In the genomic region with DNA sequence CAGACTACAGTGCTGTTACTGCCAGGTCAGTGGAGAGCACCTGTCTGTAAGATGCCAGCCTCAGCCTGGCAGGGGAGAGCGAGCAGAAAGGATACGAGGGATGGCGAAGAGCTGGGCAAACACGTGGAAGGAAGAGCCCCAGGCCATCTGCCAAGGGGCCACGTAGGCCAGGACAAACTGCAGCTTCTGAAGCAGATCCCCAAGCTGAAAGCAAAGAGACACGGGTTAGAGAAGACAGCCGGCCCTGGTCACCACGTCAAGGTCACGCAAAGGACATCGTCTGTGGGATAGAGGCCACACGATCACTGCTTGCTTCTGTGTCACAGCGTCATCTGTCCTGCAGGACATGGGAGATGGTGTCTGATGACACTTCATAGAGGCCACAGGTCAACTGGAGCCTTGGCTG, we compare ENCODE assay signal across 15 mouse cellular contexts.
DNase-seq lines count a peak whose midpoint lies in the region; ATAC-seq lines count a peak whose summit lies in the region.
"Had no signal": no experiment of that assay in that cellular context is flagged by ENCODE, and none has a peak within 500 bp of the region (broad histone marks: within the 10 kb centered on the region; RNA-seq: fewer than 3 reads in every experiment).

No protein-coding gene starts in this region.

- H3K9ac ChIP-seq in heart, embryonic 11.5 days (ENCODE audit: low read depth, low read length) = 0 out of 2 replicates have a peak overlapping the region, but pooled peaks have one; percentile 22
- H3K9ac ChIP-seq: heart, embryonic 15.5 days; limb, embryonic 15.5 days; midbrain, embryonic 13.5 days had no signal

- peaks cover 5% of the 10 kb centered on the region for H3K4me1 ChIP-seq in heart, embryonic 11.5 days (ENCODE audit: control insufficient read depth, insufficient read depth, low read length)
- H3K4me1 ChIP-seq: hindbrain, embryonic 10.5 days; midbrain, embryonic 13.5 days had no signal

- H3K4me3 ChIP-seq in heart, embryonic 11.5 days (ENCODE audit: low read depth, low read length) = no peak overlapping the region
- H3K4me3 ChIP-seq: heart, embryonic 15.5 days; hindbrain, embryonic 10.5 days; limb, embryonic 15.5 days; midbrain, embryonic 13.5 days had no signal

- intact Hi-C loops in heart, postnatal 14 days (cut with DNase I) = no loop called here

- H3K27me3 ChIP-seq in heart, embryonic 11.5 days (ENCODE audit: control insufficient read depth, insufficient read depth, low read length) = no peaks in the 10 kb centered on the region
- H3K27me3 ChIP-seq: heart, embryonic 15.5 days; limb, embryonic 15.5 days; midbrain, embryonic 13.5 days had no signal

- no peak overlapping the region for H3K4me2 ChIP-seq in heart, embryonic 11.5 days
- H3K4me2 ChIP-seq: heart, embryonic 15.5 days; limb, embryonic 15.5 days; midbrain, embryonic 13.5 days had no signal

- WGBS in heart, embryonic 11.5 days (ENCODE audit: insufficient replicate concordance) = 80% methylated on average over 12 of the region's 12 CpGs

- no peak for ATAC-seq in heart, embryonic 11.5 days (replicated peaks; ENCODE audit: insufficient number of reproducible peaks, low FRiP score, low TSS enrichment)
- ATAC-seq: midbrain, embryonic 13.5 days had no signal

- H3K36me3 ChIP-seq in heart, embryonic 11.5 days (ENCODE audit: control insufficient read depth, insufficient read depth, low read length) = no peaks in the 10 kb centered on the region
- H3K36me3 ChIP-seq: heart, embryonic 15.5 days; hindbrain, embryonic 10.5 days; limb, embryonic 15.5 days had no signal

- DNase-seq in heart, postnatal 14 days = no peak
- DNase-seq in brain, adult 2 months (ENCODE audit: low read depth, low spot score) = peak; percentile 79
- DNase-seq in cerebellum, adult 11-12 months = peak; percentile 73
- peak; percentile 71 to 76 for DNase-seq in cerebellum, postnatal 25 days
- DNase-seq in thymus, postnatal 10 days (ENCODE audit: low spot score in 2 of 2) = no peak
- no peak for DNase-seq in frontal cortex, adult 2 months (ENCODE audit: extremely low spot score in 1 of 2, low spot score in 1 of 2)
- DNase-seq: adrenal gland, postnatal 10 days; kidney, adult 2 months; kidney, postnatal 25 days had no signal

- H3K9me3 ChIP-seq in heart, embryonic 11.5 days (replicated peaks; ENCODE audit: control insufficient read depth, low read length) = no peaks in the 10 kb centered on the region
- H3K9me3 ChIP-seq: heart, embryonic 15.5 days; hindbrain, embryonic 10.5 days; limb, embryonic 15.5 days; midbrain, embryonic 13.5 days had no signal

- no peak overlapping the region for H3K27ac ChIP-seq in heart, embryonic 11.5 days (ENCODE audit: low read depth, low read length)
- H3K27ac ChIP-seq: heart, embryonic 15.5 days; hindbrain, embryonic 10.5 days; limb, embryonic 15.5 days; macrophage; midbrain, embryonic 13.5 days had no signal

Comparison
In these comparisons a context has a peak if more than half of its experiments do, and no peak if none do; other contexts are left out.
1. DNase-seq: peak in brain, adult 2 months (single experiment), cerebellum, adult 11-12 months (single experiment) and cerebellum, postnatal 25 days (2 of 2); none in heart, postnatal 14 days (0 of 2), thymus, postnatal 10 days (0 of 2) and frontal cortex, adult 2 months (0 of 2).